Mouse (Mus musculus): Measurements from ENCODE around the gene Onecut1. TPM values are rescaled to one million over a fixed set of nuclear protein-coding genes. Genes with fewer than 3 reads are reported as not detected.

Onecut1 gene
- total and polyA plus RNA-seq, 2 experiments from 2014 or later = 2.6 to 4.2 TPM

GRCm38 (mm10) chr9:74853191-74854072 is 8.3 kb upstream of the Onecut1 start:
- DNase-seq (ENCODE audit: low spot score) (no peak), ATAC-seq (no peak)
- Histone ChIP-seq H3K9me3 (ENCODE audit: low read length) (no peaks in the 10 kb centered on the region), H3K9ac (replicated peaks; ENCODE audit: low read length) (no peak overlapping the region), H3K36me3 (ENCODE audit: insufficient read depth, low read length) (no peaks in the 10 kb centered on the region), H3K4me1 (ENCODE audit: insufficient read depth, low read length) (peaks cover 10% of the 10 kb centered on the region), H3K4me3 (ENCODE audit: low read length) (no peak overlapping the region), H3K27ac (no peak overlapping the region), H3K4me2 (ENCODE audit: low read depth, low read length) (no peak overlapping the region), H3K27me3 (ENCODE audit: insufficient read depth, low read length) (peaks cover 80% of the 10 kb centered on the region)
- WGBS = 3% methylated on average over 26 of the region's 28 CpGs
- no peak for TF ChIP-seq CTCF (IDR thresholded peaks at IDR 0.05; ENCODE audit: low read depth)

- ATAC-seq (peak; percentile 41; the same call in 1 of the 2 replicates), DNase-seq (ENCODE audit: low spot score) (no peak)
- Histone ChIP-seq H3K4me1 (ENCODE audit: insufficient read depth, low read length) (peaks cover 3% of the 10 kb centered on the region; the same call in 1 of the 2 replicates), H3K4me2 (ENCODE audit: low read depth, low read length) (no peak overlapping the region), H3K27ac (no peak overlapping the region), H3K9ac (replicated peaks; ENCODE audit: low read length) (no peak overlapping the region), H3K27me3 (ENCODE audit: insufficient read depth, low read length) (peaks cover 84% of the 10 kb centered on the region), H3K9me3 (ENCODE audit: low read length) (no peaks in the 10 kb centered on the region), H3K36me3 (ENCODE audit: insufficient read depth, low read length) (no peaks in the 10 kb centered on the region), H3K4me3 (ENCODE audit: low read length) (no peak overlapping the region)
- under 1% methylated on average over 25 of the region's 25 CpGs for WGBS
- TF ChIP-seq CTCF (IDR thresholded peaks at IDR 0.05; ENCODE audit: low read depth) = no peak
Measured at GRCm38 (mm10) chr9:74854073-74854591, 7.6 kb upstream of the Onecut1 start.

GRCm38 (mm10) chr9:74855446-74855845 is 6.3 kb upstream of the Onecut1 start:
- ATAC-seq (no peak), DNase-seq (ENCODE audit: low spot score) (no peak)
- Histone ChIP-seq H3K4me3 (ENCODE audit: low read length) (no peak overlapping the region), H3K4me1 (ENCODE audit: insufficient read depth, low read length) (no peaks in the 10 kb centered on the region), H3K36me3 (ENCODE audit: insufficient read depth, low read length) (no peaks in the 10 kb centered on the region), H3K9me3 (ENCODE audit: low read length) (no peaks in the 10 kb centered on the region), H3K9ac (replicated peaks; ENCODE audit: low read length) (no peak overlapping the region), H3K4me2 (ENCODE audit: low read depth, low read length) (no peak overlapping the region), H3K27ac (no peak overlapping the region), H3K27me3 (ENCODE audit: insufficient read depth, low read length) (peaks cover 94% of the 10 kb centered on the region)
- 8% methylated on average over 4 of the region's 4 CpGs for WGBS
- TF ChIP-seq CTCF (IDR thresholded peaks at IDR 0.05; ENCODE audit: low read depth) = no peak

GRCm38 (mm10) chr9:74856578-74857507 is 4.9 kb upstream of the Onecut1 start:
- ATAC-seq = no peak
- Histone ChIP-seq H3K36me3 (ENCODE audit: insufficient read depth, low read length) (no peaks in the 10 kb centered on the region), H3K9me3 (ENCODE audit: low read length) (no peaks in the 10 kb centered on the region), H3K9ac (replicated peaks; ENCODE audit: low read length) (no peak overlapping the region), H3K4me3 (ENCODE audit: low read length) (no peak overlapping the region), H3K27ac (no peak overlapping the region), H3K27me3 (ENCODE audit: insufficient read depth, low read length) (peaks cover 90% of the 10 kb centered on the region), H3K4me2 (ENCODE audit: low read depth, low read length) (no peak overlapping the region), H3K4me1 (ENCODE audit: insufficient read depth, low read length) (no peaks in the 10 kb centered on the region)
- TF ChIP-seq CTCF (IDR thresholded peaks at IDR 0.05; ENCODE audit: low read depth) = no peak
- 3% methylated on average over 28 of the region's 28 CpGs for WGBS
- no peak for DNase-seq (ENCODE audit: low spot score)

GRCm38 (mm10) chr9:74857508-74857840 is 4.2 kb upstream of the Onecut1 start:
- Histone ChIP-seq H3K4me1 (ENCODE audit: insufficient read depth, low read length) (peaks cover 4% of the 10 kb centered on the region; the same call in 1 of the 2 replicates), H3K36me3 (ENCODE audit: insufficient read depth, low read length) (no peaks in the 10 kb centered on the region), H3K4me3 (ENCODE audit: low read length) (no peak overlapping the region), H3K4me2 (ENCODE audit: low read depth, low read length) (no peak overlapping the region), H3K9ac (replicated peaks; ENCODE audit: low read length) (no peak overlapping the region), H3K27me3 (ENCODE audit: insufficient read depth, low read length) (peaks cover 90% of the 10 kb centered on the region), H3K9me3 (ENCODE audit: low read length) (no peaks in the 10 kb centered on the region), H3K27ac (no peak overlapping the region)
- no peak for TF ChIP-seq CTCF (IDR thresholded peaks at IDR 0.05; ENCODE audit: low read depth)
- WGBS = 3% methylated on average over 7 of the region's 7 CpGs
- ATAC-seq (no peak), DNase-seq (ENCODE audit: low spot score) (no peak)

- 8% methylated on average over 5 of the region's 5 CpGs for WGBS
Measured at GRCm38 (mm10) chr9:74858111-74858510, 3.6 kb upstream of the Onecut1 start.

More at GRCm38 (mm10) chr9:74858111-74858510, 3.6 kb upstream of the Onecut1 start:
- no peak overlapping the region for H3K9ac ChIP-seq (replicated peaks; ENCODE audit: low read length)
- no peak overlapping the region for H3K4me2 ChIP-seq (ENCODE audit: low read depth, low read length)
- no peak for TF ChIP-seq CTCF (IDR thresholded peaks at IDR 0.05; ENCODE audit: low read depth)
- H3K27me3 ChIP-seq (ENCODE audit: insufficient read depth, low read length) = peaks cover 90% of the 10 kb centered on the region
- H3K9me3 ChIP-seq (ENCODE audit: low read length) = no peaks in the 10 kb centered on the region
- DNase-seq (ENCODE audit: low spot score) (no peak), ATAC-seq (no peak)
- no peak overlapping the region for H3K4me3 ChIP-seq (ENCODE audit: low read length)
- H3K4me1 ChIP-seq (ENCODE audit: insufficient read depth, low read length) = peaks cover 4% of the 10 kb centered on the region; the same call in 1 of the 2 replicates
- H3K36me3 ChIP-seq (ENCODE audit: insufficient read depth, low read length) = no peaks in the 10 kb centered on the region
- no peak overlapping the region for H3K27ac ChIP-seq
